Mouse (Mus musculus): ENCODE results near the gene Pdgfb.
A peak's percentile ranks its signal among the peaks of the same experiment; 100 is the strongest.

The Pdgfb gene

GRCm38 (mm10) chr15:80034366-80034765 is 19.6 kb upstream of the Pdgfb start:
- DNase-seq, result no peak

- DNase-seq, result no peak
These were observed 16.4 kb upstream of the Pdgfb start for GRCm38 (mm10) chr15:80031133-80031532.

- no peak for DNase-seq
These were observed 15.6 kb upstream of the Pdgfb start for GRCm38 (mm10) chr15:80030399-80030798.

- DNase-seq, result no peak
These were observed 14.1 kb upstream of the Pdgfb start for GRCm38 (mm10) chr15:80028862-80029261.

GRCm38 (mm10) chr15:80026689-80027353 is 12.0 kb upstream of the Pdgfb start:
- no peak for DNase-seq

- DNase-seq, result no peak
These were observed 11.3 kb upstream of the Pdgfb start for GRCm38 (mm10) chr15:80026061-80026460.

GRCm38 (mm10) chr15:80025615-80026014 is 10.8 kb upstream of the Pdgfb start:
- no peak for DNase-seq

- DNase-seq, result no peak
These were observed 9.8 kb upstream of the Pdgfb start for GRCm38 (mm10) chr15:80024331-80025313.

- DNase-seq, result no peak
These were observed 5.7 kb upstream of the Pdgfb start for GRCm38 (mm10) chr15:80020516-80020915.

- no peak for DNase-seq
These were observed 4.8 kb upstream of the Pdgfb start for GRCm38 (mm10) chr15:80019625-80020024.

- DNase-seq, result no peak
These were observed 4.4 kb upstream of the Pdgfb start for GRCm38 (mm10) chr15:80019220-80019619.

- DNase-seq, result no peak
These were observed 2.0 kb upstream of the Pdgfb start for GRCm38 (mm10) chr15:80016563-80017301.

GRCm38 (mm10) chr15:80015211-80015952 is 605 bp upstream of the Pdgfb start:
- DNase-seq, result no peak

GRCm38 (mm10) chr15:80014031-80014320 is 801 bp downstream of the Pdgfb start:
- no peak for DNase-seq

- DNase-seq, result peak; percentile 80
These were observed 1.3 kb downstream of the Pdgfb start for GRCm38 (mm10) chr15:80013256-80014030.

GRCm38 (mm10) chr15:80012527-80013201 is 2.1 kb downstream of the Pdgfb start:
- peak; percentile 91 for DNase-seq

GRCm38 (mm10) chr15:80011778-80012526 is 2.8 kb downstream of the Pdgfb start:
- DNase-seq, result peak; percentile 47

GRCm38 (mm10) chr15:80011194-80011593 is 3.6 kb downstream of the Pdgfb start:
- peak; percentile 37 for DNase-seq

- DNase-seq, result peak; percentile 41
These were observed 4.6 kb downstream of the Pdgfb start for GRCm38 (mm10) chr15:80010182-80010558.

- peak; percentile 47 for DNase-seq
These were observed 5.2 kb downstream of the Pdgfb start for GRCm38 (mm10) chr15:80009421-80010181.
